Comparison of ENCODE assay signal across 42 mouse cellular contexts in genomic region chr10:10733092-10733491, GRCm38 (mm10). TPM values are rescaled to one million over a fixed set of nuclear protein-coding genes. Genes with fewer than 3 reads are reported as not detected.
DNase-seq lines count a peak whose midpoint lies in the region; ATAC-seq lines count a peak whose summit lies in the region.
"Had no signal": no experiment of that assay in that cellular context is flagged by ENCODE, and none has a peak within 500 bp of the region (broad histone marks: within the 10 kb centered on the region; RNA-seq: fewer than 3 reads in every experiment).

No protein-coding gene starts in this region.

- DNase-seq in liver, result peak; percentile 6
- DNase-seq in liver, embryonic 11.5 days (ENCODE audit: low spot score), result no peak
- DNase-seq in MEL-GATA-1-ER (ENCODE audit: extremely low read depth, low read depth), result peak; percentile 47
- no peak for DNase-seq in right cerebral cortex, postnatal 36 days (ENCODE audit: low spot score in 2 of 2)
- no peak for DNase-seq in left cerebral cortex, postnatal 4 days
- DNase-seq: adrenal gland, postnatal 10 days; cerebellum, adult 18-20 months; cerebellum, postnatal 10 days; embryo, embryonic 11 days; heart, postnatal 14 days; kidney, adult 2 months; kidney, postnatal 36 days; lung, adult 2 months; lung, postnatal 14 days; right cerebral cortex, postnatal 25 days; spleen, adult 18-20 months; thymus, adult 18-20 months; thymus, postnatal 25 days had no signal

- no peaks in the 10 kb centered on the region for H3K36me3 ChIP-seq in liver, embryonic 11.5 days (ENCODE audit: control insufficient read depth, insufficient read depth, low read length)
- H3K36me3 ChIP-seq in hindbrain, embryonic 16.5 days (ENCODE audit: control insufficient read depth, insufficient read depth, low read length), result no peaks in the 10 kb centered on the region
- H3K36me3 ChIP-seq: embryonic facial prominence, embryonic 13.5 days; forebrain, embryonic 10.5 days; forebrain, embryonic 15.5 days; intestine, embryonic 15.5 days; midbrain, embryonic 13.5 days; neural tube, embryonic 13.5 days had no signal

- H3K27ac ChIP-seq in liver, embryonic 11.5 days (ENCODE audit: low read depth, low read length), result no peak overlapping the region
- no peak overlapping the region for H3K27ac ChIP-seq in hindbrain, embryonic 16.5 days (ENCODE audit: low read depth, low read length)
- H3K27ac ChIP-seq: embryonic facial prominence, embryonic 13.5 days; forebrain, embryonic 10.5 days; forebrain, embryonic 15.5 days; hindbrain, postnatal 0 days; intestine, embryonic 15.5 days; layer of hippocampus, adult 2 months; left cerebral cortex, adult 2 months; midbrain, embryonic 13.5 days; neural tube, embryonic 13.5 days; stomach, postnatal 0 days had no signal

- H3K4me2 ChIP-seq in liver, embryonic 11.5 days, result no peak overlapping the region
- no peak overlapping the region for H3K4me2 ChIP-seq in hindbrain, embryonic 16.5 days (ENCODE audit: low read length)
- H3K4me2 ChIP-seq: embryonic facial prominence, embryonic 13.5 days; forebrain, embryonic 15.5 days; intestine, embryonic 15.5 days; midbrain, embryonic 13.5 days; neural tube, embryonic 13.5 days had no signal

- intact Hi-C loops in left cerebral cortex, postnatal 4 days (cut with DNase I), result no loop called here

- ATAC-seq in liver, embryonic 11.5 days (replicated peaks; ENCODE audit: low FRiP score), result no peak
- peak; percentile 98 to 99 for ATAC-seq in hematopoietic stem cell, adult 5-6 weeks (replicated peaks in 1 of 2; ENCODE audit: insufficient read depth in 1 of 2, low FRiP score in 2 of 2, low TSS enrichment in 1 of 2, low read depth in 1 of 2, poor library complexity in 2 of 2, severe bottlenecking in 2 of 2)
- peak; percentile 96 for ATAC-seq in megakaryocyte progenitor cell, adult 5-6 weeks (replicated peaks; ENCODE audit: poor library complexity)
- ATAC-seq in hindbrain, embryonic 16.5 days, result no peak
- ATAC-seq: activated CD4-positive, CD25-positive, alpha-beta regulatory T cell, adult 4 months; forebrain, embryonic 15.5 days; hindbrain, postnatal 0 days; intestine, embryonic 15.5 days; midbrain, embryonic 13.5 days had no signal

- H3K4me1 ChIP-seq in liver, embryonic 11.5 days (replicated peaks; ENCODE audit: control insufficient read depth, insufficient read depth, low read length), result no peaks in the 10 kb centered on the region
- H3K4me1 ChIP-seq in hindbrain, embryonic 16.5 days (ENCODE audit: control insufficient read depth, insufficient read depth, low read depth, low read length), result no peaks in the 10 kb centered on the region
- H3K4me1 ChIP-seq: forebrain, embryonic 10.5 days; forebrain, embryonic 15.5 days; intestine, embryonic 15.5 days; midbrain, embryonic 13.5 days; neural tube, embryonic 13.5 days had no signal

- no peak overlapping the region for H3K9ac ChIP-seq in liver, embryonic 11.5 days (ENCODE audit: low read depth, low read length)
- H3K9ac ChIP-seq in hindbrain, embryonic 16.5 days (ENCODE audit: low read depth, low read length), result no peak overlapping the region
- H3K9ac ChIP-seq: embryonic facial prominence, embryonic 13.5 days; forebrain, embryonic 15.5 days; intestine, embryonic 15.5 days; midbrain, embryonic 13.5 days; neural tube, embryonic 13.5 days had no signal

- no peaks in the 10 kb centered on the region for H3K27me3 ChIP-seq in liver, embryonic 11.5 days (replicated peaks; ENCODE audit: control insufficient read depth, insufficient read depth, low read length)
- H3K27me3 ChIP-seq in hindbrain, embryonic 16.5 days (replicated peaks; ENCODE audit: control insufficient read depth, insufficient read depth, low read length), result no peaks in the 10 kb centered on the region; the same call in 1 of the 2 replicates
- H3K27me3 ChIP-seq: embryonic facial prominence, embryonic 13.5 days; forebrain, embryonic 15.5 days; intestine, embryonic 15.5 days; midbrain, embryonic 13.5 days; neural tube, embryonic 13.5 days had no signal

- H3K9me3 ChIP-seq in liver, embryonic 11.5 days (ENCODE audit: control insufficient read depth, low read length), result no peaks in the 10 kb centered on the region
- no peaks in the 10 kb centered on the region for H3K9me3 ChIP-seq in hindbrain, embryonic 16.5 days (ENCODE audit: control insufficient read depth, low read length)
- H3K9me3 ChIP-seq: embryonic facial prominence, embryonic 13.5 days; forebrain, embryonic 10.5 days; forebrain, embryonic 15.5 days; intestine, embryonic 15.5 days; midbrain, embryonic 13.5 days; neural tube, embryonic 13.5 days had no signal

- WGBS in liver, embryonic 11.5 days, result 56% methylated on average over 5 of the region's 5 CpGs
- 85% methylated on average over 5 of the region's 5 CpGs for WGBS in hindbrain, embryonic 16.5 days

- H3K4me3 ChIP-seq in liver, embryonic 11.5 days (ENCODE audit: low read depth, low read length), result no peak overlapping the region
- no peak overlapping the region for H3K4me3 ChIP-seq in hindbrain, embryonic 16.5 days (ENCODE audit: low read length)
- H3K4me3 ChIP-seq: embryonic facial prominence, embryonic 13.5 days; forebrain, embryonic 10.5 days; forebrain, embryonic 15.5 days; intestine, embryonic 15.5 days; layer of hippocampus, adult 2 months; left cerebral cortex, adult 2 months; midbrain, embryonic 13.5 days; neural tube, embryonic 13.5 days had no signal

RNA-seq across cellular contexts. Expression of gene Gm10944, which starts 51.9 kb away (rescaled TPM):
- polyA plus RNA-seq in liver, embryonic 11.5 days (2014; fragmentation: Nextera tagmentation; extraction: Ambion mirVana), result not detected in 2 replicates
- not detected in 2 replicates for total RNA-seq in hematopoietic stem cell, adult 5-6 weeks (2017)
- total RNA-seq in megakaryocyte progenitor cell, adult 5-6 weeks (2015), result not detected in 2 replicates
- total RNA-seq in megakaryocyte progenitor cell, adult 5-6 weeks (2017), result not detected in 2 replicates
- not detected for total RNA-seq in left cerebral cortex, postnatal 4 days (2021)
- not detected in 2 replicates for polyA plus RNA-seq in hindbrain, embryonic 16.5 days (2015; fragmentation: Nextera tagmentation; extraction: Ambion mirVana)
- total RNA-seq: adrenal gland, postnatal 10 days; gastrocnemius, adult 8-10 months; gastrocnemius, postnatal 4 days; heart, adult 8-10 months; heart, postnatal 14 days; hindbrain, postnatal 0 days; layer of hippocampus, adult 2 months; layer of hippocampus, postnatal 14 days; left cerebral cortex, adult 2 months; left cerebral cortex, postnatal 36 days had no signal
- polyA plus RNA-seq: activated CD4-positive, CD25-positive, alpha-beta regulatory T cell, adult 4 months; embryonic facial prominence, embryonic 13.5 days; forebrain, embryonic 10.5 days; forebrain, embryonic 15.5 days; frontal cortex, adult 2 months; heart, embryonic 14.5 days; hindbrain, embryonic 11.5 days; hindbrain, postnatal 0 days; intestine, embryonic 15.5 days; kidney, adult 2 months; kidney, embryonic 16.5 days; limb, embryonic 14.5 days; lung, adult 2 months; midbrain, embryonic 13.5 days; neural tube, embryonic 13.5 days; stomach, postnatal 0 days had no signal

Comparison
In these comparisons a context has a peak if more than half of its experiments do, and no peak if none do; other contexts are left out.
1. DNase-seq: peak in liver (single experiment) and MEL-GATA-1-ER (single experiment); none in liver, embryonic 11.5 days (single experiment), right cerebral cortex, postnatal 36 days (0 of 2) and left cerebral cortex, postnatal 4 days (single experiment).
2. ATAC-seq: peak in hematopoietic stem cell, adult 5-6 weeks (2 of 2) and megakaryocyte progenitor cell, adult 5-6 weeks (single experiment); none in liver, embryonic 11.5 days (single experiment) and hindbrain, embryonic 16.5 days (single experiment).